Mouse (Mus musculus): ENCODE measurements around the gene Nadk2.

The Nadk2 gene

DNA sequence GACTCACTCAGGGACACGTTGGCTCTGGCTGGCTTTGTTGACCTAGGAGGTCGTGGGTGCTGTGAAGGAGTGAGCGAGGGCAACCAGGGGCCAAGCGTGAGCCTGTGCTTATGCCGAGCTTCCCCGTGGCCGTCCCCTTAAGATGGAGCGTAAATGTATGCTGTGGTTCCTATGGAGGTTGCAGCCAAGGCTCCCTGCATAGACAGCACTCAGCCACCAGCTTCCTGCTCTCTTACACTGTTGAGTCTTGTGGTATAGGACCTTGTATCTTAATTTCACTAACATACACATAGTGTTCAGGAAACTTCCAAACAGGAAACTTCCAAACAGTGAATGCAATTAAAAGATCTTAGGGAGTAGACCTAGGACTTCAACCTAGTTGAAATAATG is 17.6 kb downstream of the Nadk2 start:
- no peak for DNase-seq

DNA sequence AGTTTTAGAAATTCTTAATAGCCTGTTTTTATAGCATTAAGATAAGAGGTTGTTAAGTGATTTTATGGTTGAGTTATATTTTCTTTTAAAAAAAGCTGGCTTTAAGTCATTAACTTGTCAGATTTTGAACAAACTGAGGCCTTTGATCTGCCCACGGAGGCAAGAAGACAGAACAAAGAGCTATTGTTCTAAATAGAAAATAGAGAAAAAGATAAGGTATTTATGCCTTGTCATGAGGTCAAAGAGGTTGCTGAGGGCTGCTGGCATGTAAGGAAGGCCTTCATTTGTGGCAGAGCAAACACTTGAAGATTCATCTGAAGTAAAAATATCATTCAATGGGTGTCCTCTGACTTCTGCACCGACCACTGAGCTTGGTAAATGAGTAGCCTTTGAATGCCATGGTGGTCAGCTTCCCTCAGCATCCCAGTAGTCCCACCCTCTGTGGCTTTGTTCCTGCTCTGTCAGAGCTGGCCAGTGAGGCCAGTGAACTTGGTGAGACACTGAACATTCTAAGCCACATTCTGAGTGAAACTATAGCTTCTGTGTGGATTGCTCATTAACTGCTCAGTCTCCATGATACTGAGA is 18.2 kb downstream of the Nadk2 start:
- no peak for DNase-seq

DNA sequence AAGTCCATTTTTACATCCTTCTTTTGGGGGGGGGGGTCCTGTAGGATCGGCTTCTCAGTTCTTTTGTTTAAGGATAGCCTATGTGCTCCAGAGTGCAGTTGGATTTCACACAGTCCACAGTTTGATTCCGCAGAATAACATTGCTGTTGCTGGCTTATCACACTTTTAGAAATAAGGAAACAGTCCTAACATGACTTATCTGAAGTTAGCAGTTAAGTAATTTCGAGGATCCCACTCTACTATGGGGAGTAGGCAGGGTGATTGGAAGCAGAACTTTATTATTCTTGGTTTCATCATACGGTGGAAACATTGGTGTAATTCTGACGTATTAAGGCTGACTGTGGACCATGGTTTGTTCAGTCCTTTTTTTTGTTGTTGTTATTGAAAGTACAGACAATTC is 19.6 kb downstream of the Nadk2 start:
- DNase-seq, result no peak

DNA sequence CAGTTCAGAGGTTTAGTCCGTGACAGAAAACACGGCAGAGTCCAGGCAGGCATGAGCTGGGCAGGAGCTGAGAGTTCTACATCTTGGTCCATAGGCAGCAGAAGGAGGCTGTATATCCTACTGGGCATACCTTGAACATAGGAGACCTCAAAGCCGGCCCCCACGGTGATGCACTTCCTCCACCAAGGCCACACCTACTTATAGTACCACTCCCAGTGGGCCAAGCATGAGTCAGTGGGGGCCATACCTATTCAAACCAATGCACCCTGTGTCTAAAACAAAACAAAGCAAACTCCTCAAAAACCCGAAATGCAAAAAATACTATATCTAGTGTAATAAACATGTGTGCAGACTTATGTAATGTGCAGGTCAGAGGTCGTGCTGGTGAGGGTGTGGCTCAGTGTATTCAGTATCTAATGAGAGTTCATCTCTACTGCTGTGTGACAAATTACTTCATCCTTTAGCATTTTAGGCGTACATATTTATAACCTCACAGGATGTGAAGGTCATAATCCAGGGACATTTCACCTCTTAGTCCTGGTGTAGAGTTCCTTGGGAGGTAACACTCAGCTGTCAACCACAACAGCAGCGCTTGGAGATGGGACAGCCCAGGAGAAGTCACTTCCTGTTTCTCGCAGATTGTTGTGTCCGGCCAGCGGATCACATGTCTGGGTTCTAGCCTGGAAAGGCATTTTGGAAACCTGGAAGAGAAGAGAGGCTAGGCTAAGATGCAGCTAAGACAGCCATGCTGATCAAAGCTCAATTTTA is 22.7 kb downstream of the Nadk2 start:
- no peak for DNase-seq

DNA sequence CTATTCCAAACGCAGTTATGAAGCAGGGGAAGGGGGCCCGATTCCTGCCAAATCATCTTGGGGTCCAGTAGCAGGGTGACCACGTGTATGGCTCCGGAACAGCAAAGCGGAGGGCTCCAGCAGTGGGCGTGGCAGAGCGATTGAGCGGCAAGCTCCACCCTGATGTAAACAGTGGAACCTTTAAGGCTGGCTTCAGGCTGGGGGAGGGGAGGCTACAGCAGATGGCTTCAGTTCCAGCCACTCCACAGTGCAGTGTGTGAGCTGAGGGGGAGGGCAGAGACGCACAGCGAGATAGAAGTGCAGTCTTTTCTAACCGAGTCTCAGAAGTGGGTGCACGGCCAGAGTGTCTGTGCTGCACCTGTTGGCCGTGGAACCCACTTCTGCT is 23.3 kb downstream of the Nadk2 start:
- peak; percentile 61 for DNase-seq

DNA sequence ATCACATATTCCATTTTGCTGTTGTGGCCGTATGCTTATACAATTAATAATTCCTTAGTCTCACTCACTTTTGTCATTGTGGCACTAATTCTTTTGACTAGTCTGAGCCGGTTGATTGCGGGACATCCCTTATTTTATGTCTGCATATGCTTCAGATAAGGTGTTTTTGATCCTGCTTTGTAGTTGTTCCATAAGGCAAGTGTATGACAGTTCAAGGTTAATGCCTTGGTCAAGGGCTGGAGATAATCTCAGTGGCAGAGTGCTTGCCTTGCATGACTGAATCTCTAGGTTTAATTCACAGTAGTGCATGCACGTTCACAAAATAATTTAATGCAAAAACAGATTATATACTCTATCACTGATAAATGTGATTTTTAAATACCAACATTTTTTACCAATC is 25.8 kb downstream of the Nadk2 start:
- no peak for DNase-seq

DNA sequence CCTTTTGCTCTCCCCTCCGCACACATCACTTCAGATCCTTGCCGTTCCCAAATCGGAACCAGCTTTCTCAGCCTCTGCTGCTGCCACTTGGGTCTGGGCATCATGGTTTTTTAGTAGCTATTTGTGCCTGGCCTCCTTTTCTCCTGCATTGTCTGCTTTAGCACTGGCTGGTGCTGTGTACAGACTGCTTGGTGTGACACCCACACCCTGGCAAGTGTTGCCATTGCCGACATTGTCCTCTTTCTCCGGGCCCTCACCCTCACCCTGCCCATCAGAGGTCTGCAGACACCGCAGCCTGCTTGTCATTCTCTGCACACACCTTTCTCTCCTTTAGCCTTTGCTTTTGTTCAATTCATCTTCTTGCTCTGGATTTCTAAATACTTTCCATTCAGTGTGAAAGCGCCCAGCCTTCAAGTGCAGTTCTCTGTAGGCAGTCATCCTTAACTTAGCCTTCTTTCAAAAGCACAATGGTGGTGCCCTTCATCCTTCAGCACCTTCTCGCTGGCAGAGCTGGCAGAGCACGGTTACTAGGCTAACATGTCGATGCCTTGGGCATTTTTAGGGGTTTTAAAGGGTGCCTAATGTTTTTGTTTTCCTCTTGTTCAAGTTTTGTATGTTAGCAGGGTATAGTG is 29.5 kb downstream of the Nadk2 start:
- DNase-seq, result no peak

DNA sequence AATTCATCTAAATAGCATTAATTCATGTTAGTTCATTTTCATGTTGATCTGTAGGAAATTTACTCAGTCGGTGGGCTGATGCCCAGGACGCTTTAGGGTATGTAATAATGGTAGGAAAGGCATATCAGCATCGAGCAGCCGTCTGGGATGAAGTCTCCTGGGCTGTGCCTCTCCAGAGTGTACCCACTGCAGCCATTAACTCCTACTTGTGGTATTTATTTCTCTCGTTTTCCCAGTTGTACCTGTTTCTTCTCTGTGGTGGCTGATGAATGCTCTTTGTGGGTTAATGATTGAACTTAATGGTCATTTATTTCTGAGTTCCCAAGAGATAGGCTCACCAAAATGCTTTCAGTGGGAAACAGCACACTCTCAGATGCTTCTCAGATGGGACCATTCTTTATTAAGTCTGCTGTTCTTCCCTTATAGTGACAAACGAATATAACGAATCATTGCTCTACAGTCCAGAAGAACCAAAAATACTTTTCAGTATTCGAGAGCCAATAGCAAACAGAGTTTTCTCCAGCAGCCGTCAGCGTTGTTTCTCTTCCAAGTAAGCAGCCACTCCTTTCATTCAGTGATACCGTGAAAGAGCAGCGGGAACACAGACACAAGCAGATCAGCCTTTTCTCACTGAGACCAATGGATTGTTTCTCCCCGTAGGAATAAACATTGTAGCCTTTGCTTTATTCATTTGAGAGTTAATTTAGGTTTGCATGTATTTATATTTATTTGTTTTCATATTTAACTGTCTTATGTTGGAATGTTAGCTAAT is 35.4 kb downstream of the Nadk2 start:
- DNase-seq, result no peak

DNA sequence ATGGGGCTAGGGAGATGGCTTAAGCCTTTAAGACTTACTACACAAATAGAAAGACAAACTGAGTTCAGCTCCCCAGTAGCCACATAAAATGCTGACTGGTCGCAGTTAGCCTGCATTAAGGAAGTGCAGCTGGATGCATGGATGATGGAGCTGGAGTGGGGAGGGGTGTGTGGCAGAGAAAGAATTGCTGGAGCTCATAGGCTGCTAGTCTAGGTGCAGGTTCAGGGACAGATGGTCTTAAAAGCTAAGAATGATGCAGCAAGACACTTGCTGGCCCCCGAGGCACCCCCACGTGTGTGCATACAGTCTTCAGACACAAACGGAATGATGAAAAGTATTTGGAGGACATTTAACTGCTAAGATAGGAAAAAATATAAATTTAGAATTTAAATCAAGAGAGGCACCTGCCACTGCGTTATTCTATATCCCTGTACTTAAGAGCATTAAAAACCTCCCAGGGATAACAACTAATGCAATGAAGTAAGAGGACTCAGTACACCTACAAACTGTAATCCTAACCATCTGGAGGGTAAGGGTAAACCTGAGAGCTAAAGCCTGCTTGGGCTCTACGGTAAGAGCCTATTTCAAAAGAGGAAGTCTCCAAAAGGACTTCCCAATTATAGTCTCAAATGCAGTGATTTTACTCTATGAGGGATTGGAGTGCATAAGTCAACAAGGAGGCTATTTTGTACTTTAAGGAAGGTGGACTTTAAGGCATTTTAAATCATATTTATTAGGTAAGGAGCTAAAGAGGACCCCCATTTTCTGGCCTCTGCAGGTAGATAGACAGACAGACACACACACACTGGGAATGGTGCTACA is 39.7 kb downstream of the Nadk2 start:
- DNase-seq, result no peak

DNA sequence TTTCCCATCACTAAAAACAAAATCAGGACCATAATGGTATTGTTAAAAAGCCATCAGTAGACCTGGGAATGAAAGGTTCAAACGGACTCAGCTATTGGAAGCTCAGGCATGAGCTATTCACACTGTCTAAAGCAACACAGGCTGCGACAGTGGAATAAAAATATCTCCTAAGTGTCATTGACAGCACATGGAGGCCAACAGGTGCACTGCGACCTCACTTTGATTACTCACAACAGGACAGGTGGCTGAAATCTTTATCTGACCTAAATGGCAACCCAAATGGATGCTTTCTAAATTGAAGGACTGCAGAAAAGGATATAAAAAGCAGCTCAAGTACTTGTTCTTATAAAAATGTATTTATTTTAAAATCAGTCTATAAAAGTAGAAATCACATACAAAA is 40.6 kb downstream of the Nadk2 start:
- DNase-seq, result no peak

DNA sequence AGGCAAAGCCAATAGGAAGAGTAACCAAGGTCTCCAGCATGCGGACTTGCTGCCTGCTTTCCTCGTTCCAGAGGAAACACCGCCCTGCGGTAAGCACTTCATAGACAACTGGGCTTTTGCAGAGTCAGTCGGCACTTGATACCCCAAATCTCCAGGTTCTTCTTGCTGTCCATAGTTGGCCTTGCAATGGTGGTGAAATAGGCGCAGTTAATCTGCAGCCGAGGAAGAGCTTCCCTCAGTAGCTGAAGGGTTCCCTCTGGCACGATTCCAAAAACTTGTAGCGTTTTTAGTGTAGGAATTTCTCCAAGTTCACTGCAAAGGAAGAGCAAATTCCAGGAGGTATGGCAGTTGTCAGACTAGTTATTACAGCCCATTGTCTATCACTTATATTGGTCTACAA is 42.5 kb downstream of the Nadk2 start:
- no peak for DNase-seq

DNA sequence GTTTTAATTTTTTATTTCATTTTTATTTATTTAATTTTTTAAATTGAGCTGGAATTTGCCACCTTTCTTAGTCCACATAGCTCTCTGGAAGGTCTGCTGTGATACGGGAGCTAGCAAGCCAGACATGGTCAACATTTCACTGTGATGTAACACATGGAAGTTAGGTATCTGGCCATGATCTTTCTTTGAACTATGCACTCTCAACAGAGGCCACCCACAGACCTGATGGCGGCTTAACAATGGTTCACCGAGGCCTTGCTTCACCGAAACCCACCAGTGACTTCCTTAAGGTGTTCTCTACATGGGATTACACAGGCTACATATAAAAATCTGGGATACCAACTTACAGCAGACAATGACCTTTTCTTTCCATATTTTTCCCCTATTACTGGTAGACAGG is 43.1 kb downstream of the Nadk2 start:
- DNase-seq, result no peak

DNA sequence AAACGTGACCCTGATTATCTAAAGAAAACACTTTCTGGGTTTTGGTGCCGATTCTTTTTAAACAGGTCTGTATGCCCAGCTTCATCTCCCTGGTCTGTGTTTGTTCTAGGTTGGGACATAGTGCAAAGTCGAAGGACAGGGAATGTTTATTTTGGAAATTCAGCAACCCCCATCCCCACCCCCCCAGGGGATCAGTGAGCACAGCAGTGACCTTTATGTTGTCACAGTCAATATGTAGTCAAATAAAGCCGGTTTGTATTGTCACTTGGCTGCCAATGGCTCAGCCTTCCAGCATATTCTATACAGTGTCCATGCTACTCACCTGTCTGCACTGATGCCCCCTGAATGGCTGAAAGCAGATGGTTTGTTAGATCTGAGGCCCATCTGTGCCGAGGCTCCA is 43.5 kb downstream of the Nadk2 start:
- DNase-seq, result no peak

DNA sequence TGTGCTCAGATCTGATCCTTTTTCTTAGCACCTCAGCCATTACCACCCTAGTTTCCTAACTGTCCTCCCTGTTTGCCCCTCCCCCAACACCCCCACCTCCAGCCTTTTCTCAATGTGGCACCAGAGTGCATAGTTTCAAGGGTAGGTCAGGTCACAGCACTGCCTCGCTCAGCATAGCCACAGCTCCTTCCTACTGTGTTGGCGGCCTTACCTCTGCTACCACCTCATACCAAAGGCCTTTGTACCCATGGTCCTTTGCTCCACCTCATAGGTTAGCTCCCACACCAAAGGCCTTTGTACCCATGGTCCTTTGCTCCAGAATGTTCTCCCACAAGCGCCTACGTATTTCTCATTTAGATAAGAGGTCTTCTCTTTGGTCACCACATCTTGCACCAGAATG is 47.8 kb downstream of the Nadk2 start:
- DNase-seq, result no peak

DNA sequence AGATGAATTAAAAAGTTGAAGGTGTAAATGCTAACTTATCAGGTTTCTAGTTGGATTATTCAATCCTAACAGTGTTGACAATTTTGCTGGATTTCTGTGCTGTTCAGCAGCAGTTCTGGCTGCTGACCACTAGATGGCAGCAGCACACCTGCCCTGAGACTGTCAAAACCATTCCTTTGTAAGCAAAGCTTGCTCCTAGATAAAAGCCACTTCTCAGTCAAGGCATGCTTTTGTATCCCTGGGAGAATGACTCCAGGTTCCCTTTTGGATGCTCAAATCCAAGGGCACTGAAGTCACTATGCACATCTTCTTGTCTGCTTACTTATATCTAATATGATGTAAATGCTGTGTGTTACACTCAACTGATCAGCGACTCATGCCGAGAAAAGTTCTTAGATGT is 49.0 kb downstream of the Nadk2 start:
- peak; percentile 56 for DNase-seq

DNA sequence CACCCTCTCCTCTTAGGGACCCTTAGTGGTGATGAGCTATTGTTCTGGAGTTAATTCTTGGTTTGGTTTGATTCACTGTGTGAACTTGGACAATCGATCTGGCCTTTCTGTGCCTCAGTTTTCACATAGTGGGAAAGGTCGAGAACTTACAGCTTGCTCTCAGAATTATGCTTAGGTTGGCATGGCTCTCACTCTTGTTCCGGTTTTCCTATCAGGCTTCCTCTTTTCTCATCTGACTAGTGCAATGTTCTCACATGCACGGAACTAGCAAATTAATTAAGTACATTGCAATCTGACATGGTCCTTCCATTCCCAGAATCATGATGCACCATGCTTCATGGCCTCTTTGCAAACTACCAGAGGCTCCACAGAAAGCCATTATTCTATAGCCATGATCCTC is 51.9 kb downstream of the Nadk2 start:
- DNase-seq, result no peak

DNA sequence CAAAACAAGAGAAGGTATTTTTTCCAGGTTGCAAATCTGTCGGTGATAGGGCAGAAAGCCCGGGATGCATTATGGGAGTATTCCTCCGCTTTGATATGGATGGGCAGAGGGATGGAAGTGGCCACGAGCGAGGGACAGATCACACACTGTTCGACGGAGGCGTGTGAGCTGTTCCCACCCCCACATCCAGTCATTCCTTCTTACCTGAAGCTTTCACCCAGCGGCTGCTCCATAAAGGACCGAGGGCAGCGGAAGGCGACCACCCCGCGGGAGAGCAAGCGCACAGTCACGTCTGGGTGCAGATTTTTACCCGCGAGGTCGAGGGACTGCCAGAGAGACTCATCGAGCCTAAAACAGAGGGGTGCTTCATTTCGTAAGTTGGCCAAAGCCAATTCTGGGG is 53.8 kb downstream of the Nadk2 start:
- DNase-seq, result no peak

DNA sequence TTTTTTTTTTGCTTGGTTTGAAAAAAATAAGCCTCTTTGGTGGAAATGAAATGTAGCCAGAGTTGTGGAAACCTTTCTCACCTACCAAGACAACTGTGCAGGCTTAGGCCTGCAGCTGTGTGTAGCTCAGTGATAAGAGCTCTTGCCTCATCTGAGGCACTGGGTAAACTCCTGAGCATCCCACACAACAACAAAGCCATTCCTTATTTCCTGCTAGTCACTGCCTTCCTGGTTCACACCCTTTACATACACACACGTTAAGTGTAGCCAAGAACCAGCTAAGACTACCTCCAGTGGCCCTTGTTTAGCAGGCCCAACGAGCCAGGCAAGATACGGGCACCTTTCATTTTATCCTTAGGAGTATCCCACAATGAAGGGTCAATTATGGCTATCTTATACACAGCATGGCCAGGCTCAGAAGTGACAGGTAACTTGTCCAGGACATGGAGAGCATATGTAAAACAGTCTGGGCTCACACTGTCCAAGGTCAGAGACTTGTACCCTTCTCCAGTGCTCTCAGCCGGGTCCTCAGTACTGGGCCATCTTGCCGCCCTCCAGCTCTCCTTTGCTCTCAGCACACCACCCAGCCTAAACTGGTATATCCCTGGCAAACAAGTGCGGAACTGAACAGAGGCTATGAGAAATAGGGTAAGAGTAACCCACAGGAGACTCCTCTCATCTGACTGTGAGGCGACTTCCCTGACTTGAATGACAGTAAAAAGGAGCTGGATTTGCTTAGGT is 56.2 kb downstream of the Nadk2 start:
- no peak for DNase-seq

DNA sequence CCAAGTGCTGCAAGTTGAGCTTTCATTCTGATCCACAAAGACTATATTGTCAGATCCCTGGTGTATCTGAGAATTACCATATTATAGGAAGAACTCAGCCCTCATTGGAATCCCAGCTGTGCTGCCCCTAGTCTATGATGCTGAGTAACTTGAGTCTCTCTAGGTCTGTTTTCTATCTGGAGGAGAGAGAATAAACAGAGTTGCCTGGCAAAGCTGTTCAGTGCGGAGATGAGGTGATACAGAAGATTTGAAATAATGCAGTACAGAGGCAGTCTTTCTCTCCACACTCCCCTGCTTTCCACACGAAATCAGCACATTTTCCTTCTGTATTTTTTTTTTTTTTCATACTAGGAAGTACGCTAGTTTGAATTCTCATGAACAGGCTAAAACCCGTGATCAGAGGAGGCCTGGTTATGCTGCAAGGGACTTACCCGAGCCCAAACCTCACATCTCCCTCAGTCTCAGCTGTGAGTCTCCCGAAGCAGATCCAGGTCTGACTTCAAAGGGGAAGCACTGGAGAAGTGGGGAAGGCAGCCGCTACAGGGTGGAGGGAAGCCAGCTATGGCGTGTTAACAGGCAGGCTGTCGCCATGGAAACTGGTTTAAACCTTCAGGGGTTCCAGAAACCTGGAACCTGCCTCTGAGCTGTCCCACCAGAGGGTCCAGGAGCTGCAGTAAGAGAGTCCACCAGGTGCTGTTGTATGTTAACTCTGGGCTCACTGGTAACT is 59.9 kb downstream of the Nadk2 start:
- DNase-seq, result no peak

DNA sequence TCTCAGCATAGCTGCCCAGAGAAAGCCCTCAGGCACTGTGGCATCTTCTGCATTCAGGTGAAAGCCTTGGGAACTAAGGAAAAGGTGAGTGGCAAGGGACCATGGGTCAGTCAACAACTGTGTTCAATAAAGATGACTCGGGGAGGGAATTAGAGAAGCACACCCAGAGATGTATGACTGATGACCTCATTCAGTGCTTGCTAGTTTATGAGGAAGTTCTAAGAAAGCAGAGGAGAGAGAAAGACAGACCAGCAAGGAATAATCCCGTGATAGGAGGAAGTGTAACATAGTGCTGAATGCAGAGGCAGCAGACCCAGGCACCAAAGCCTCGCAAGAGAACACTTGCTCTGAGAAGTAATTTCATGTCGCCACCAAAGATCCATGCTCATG is 60.4 kb downstream of the Nadk2 start:
- DNase-seq, result no peak

DNA sequence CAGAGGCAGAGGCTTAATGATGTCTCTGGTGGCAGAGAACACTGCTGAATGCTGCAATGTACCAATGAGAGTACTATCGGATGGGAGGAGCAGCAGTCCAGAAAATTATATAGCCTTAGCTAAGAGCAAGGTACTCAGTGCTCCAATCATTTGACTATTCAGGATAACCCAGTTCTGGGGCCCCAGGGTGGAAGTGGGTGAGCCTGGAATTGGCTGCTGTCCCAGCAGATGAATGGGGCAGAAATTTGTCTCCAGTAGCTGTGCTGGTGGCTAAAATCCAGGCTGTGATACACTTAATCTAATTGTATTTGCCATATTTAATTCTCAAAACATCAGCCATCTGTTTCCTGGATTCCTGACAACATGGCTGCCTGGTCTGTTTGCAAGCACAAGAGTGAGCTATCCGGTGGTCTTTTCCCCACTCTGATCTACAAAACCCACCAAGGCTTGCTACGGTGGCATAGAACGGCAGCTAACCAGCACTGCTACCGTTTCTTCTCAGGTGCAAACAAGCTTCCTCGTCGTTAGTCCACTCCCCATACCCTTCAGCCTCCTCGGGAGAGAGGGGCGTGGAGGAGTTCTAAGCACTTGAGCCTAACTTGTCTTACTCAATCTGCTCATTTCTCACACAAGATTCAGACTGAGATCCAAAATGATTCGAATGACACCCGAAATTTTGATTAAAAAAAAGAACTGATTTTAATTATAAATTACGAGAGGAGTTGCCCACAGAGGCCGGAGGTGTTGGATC is 61.8 kb downstream of the Nadk2 start:
- DNase-seq, result no peak

All from lung, postnatal 14 days (tissue).